Mouse (Mus musculus) forebrain, embryonic 16.5 days (tissue): ENCODE data around the gene Jazf1. TPM values are rescaled to one million over a fixed set of nuclear protein-coding genes. Genes with fewer than 3 reads are reported as not detected.
A peak's percentile ranks its signal among the peaks of the same experiment; 100 is the strongest.

ENCODE experiments used
- ATAC-seq: fragments of 200-750 bp; cut with Nextera tagmentation; 2 replicates; pipeline ENCODE4 v1.8.0; 2017; ENCODE audit warnings: mild to moderate bottlenecking, moderate library complexity
- H3K27ac ChIP-seq: fragments of 300-500 bp; sonication (generic); 2 replicates; pipeline ENCODE4 v1.5.1; 2014; ENCODE audit warnings: low read length, control low read depth
- H3K27me3 ChIP-seq: fragments of 300-500 bp; sonication (generic); replicated peaks from 2 replicates; pipeline ENCODE4 v1.6.1; 2014; ENCODE audit warnings: low read length; ENCODE audit not compliant: control insufficient read depth, insufficient read depth
- H3K36me3 ChIP-seq: fragments of 300-500 bp; sonication (generic); 2 replicates; pipeline ENCODE4 v1.6.1; 2014; ENCODE audit not compliant: control insufficient read depth, insufficient read depth
- H3K4me1 ChIP-seq: fragments of 300-500 bp; sonication (generic); replicated peaks from 2 replicates; pipeline ENCODE4 v1.6.1; 2014; ENCODE audit warnings: low read length; ENCODE audit not compliant: control insufficient read depth, insufficient read depth
- H3K4me2 ChIP-seq: fragments of 300-500 bp; sonication (generic); 2 replicates; pipeline ENCODE4 v1.6.1; 2014; ENCODE audit warnings: mild to moderate bottlenecking, low read length, control low read depth
- H3K4me3 ChIP-seq: fragments of 300-500 bp; sonication (generic); replicated peaks from 2 replicates; pipeline ENCODE4 v1.5.1; 2014; ENCODE audit warnings: mild to moderate bottlenecking, low read length, control low read depth
- H3K9ac ChIP-seq: fragments of 300-500 bp; sonication (generic); replicated peaks from 2 replicates; pipeline ENCODE4 v1.6.1; 2014; ENCODE audit warnings: low read depth, low read length, control low read depth
- H3K9me3 ChIP-seq: fragments of 300-500 bp; sonication (generic); 2 replicates; pipeline ENCODE4 v1.6.1; 2016; ENCODE audit warnings: low read length; ENCODE audit not compliant: control insufficient read depth
- WGBS: fragments of 180-500 bp; shearing (Covaris S2); extraction: QIAGEN DNeasy Blood & Tissue Kit; methylation state at CpG from one replicate; pipeline ENCODE4 v1.1.7; 2014; 5-methylcytosine and 5-hydroxymethylcytosine counted together
- polyA plus RNA-seq: library from polyadenylated mRNA; unstranded; fragments of >200 nt; fragmentation: Nextera tagmentation; extraction: Ambion mirVana; gene quantifications from 2 replicates; pipeline ENCODE4 v1.2.1, GENCODE M21; 2015

Jazf1 gene
- polyA plus RNA-seq, 1 experiment from 2014 or later, result 37.0 TPM

DNA sequence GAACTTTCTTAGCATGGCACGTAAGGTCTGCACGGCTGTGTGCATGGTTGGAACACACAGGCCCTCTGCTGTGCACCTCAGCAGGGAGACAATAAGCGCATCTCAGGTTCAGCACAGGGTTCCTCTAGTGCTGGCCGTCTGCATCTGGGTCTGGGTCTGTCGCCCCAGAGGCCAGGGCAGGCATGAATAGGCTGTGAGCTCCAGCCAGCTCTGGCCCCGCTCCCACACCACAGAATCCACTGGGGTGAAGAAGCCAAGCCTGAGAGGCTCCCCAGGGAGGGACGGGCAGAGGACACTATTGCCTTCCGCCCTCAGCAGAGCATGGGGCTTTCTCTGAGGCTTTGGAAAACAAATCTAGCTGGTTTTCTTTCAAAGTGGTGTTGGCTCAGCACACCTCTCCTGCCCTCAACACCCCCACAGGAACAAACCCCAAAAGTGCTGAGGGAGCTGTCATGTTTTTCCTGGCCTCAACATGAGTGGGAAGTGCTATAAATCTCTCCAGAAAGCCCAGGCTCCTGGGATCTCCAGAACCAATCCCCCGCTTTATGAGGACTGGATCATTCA is 272.3 kb downstream of the Jazf1 start:
- H3K27me3 ChIP-seq, result no peaks in the 10 kb centered on the region
- peaks cover 27% of the 10 kb centered on the region for H3K4me1 ChIP-seq
- no peaks in the 10 kb centered on the region for H3K36me3 ChIP-seq
- 58% methylated on average over 9 of the region's 9 CpGs for WGBS
- no peak overlapping the region for H3K4me2 ChIP-seq
- ATAC-seq, result no peak
- H3K27ac ChIP-seq, result no peak overlapping the region; the same call in 1 of the 2 replicates
- no peaks in the 10 kb centered on the region for H3K9me3 ChIP-seq
- H3K9ac ChIP-seq, result no peak overlapping the region
- H3K4me3 ChIP-seq, result no peak overlapping the region

DNA sequence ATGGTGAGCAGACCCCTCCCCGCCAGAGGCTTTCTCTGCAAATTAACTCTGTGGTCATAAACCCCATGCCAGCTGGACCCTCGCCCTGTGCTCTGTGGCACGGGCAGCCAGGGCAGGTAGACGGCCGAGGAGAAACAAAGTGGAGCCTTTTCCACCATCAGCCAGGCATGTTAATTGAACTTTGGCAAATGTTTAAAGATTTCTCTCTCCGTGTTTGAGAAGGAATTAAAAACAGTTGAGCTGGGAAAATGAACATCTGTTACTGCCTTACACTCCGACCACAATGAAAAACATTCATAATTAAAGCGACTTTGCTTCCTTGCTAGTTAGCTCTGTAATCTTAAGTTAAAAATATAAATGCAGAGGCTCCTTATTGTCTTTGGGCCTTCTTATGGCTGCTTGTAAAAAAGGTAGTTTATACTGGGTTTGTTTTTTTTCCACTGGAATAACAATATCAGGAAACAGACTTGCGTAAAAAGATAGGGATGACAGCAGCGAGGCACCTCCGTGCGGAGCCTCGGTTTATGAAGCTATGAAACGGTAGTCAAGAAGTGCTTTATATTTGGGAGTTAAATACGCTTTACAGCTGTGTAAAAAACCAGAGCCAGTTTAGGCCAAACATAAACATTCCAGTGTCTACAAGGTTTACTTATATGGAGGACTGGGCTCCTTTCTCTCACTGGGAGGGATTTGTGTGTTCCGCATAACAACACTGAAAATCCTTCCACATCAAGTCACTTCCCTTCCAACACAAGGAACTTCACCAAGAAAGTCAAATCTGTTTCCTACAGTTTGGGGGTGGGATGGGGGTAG is 273.2 kb downstream of the Jazf1 start:
- 32% methylated on average over 16 of the region's 16 CpGs for WGBS
- Histone ChIP-seq H3K9me3 (no peaks in the 10 kb centered on the region), H3K27me3 (no peaks in the 10 kb centered on the region), H3K9ac (no peak overlapping the region), H3K4me2 (peak overlapping the region; percentile 40), H3K4me1 (peaks cover 31% of the 10 kb centered on the region), H3K27ac (peak overlapping the region; percentile 51), H3K4me3 (0 out of 2 replicates have a peak overlapping the region, but pooled peaks have one; percentile 3), H3K36me3 (no peaks in the 10 kb centered on the region)
- ATAC-seq, result peak; percentile 55

DNA sequence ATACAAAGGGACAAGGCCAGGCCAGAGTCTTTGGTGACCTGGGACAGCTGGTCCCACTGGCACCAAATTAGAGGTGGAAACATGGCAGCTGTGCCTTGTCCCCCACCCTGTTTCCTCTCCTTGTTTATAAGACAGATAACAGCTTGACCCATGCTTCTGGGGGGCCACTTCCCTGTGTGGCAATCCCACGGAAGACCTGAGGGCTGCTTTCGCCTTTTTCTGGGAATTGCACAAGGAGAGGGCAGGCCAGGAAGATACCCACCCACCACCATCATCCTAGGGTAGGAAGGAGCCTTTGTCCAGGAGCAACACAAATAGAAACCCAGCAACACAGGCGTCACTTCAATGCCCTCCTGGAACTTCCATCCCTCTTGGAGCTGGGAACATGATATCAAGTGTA is 276.0 kb downstream of the Jazf1 start:
- no peak overlapping the region for H3K27ac ChIP-seq
- H3K9ac ChIP-seq, result no peak overlapping the region
- no peak for ATAC-seq
- no peaks in the 10 kb centered on the region for H3K36me3 ChIP-seq
- no peak overlapping the region for H3K4me3 ChIP-seq
- H3K4me2 ChIP-seq, result no peak overlapping the region
- 93% methylated on average over 3 of the region's 3 CpGs for WGBS
- H3K4me1 ChIP-seq, result peaks cover 40% of the 10 kb centered on the region
- no peaks in the 10 kb centered on the region for H3K27me3 ChIP-seq
- no peaks in the 10 kb centered on the region for H3K9me3 ChIP-seq

DNA sequence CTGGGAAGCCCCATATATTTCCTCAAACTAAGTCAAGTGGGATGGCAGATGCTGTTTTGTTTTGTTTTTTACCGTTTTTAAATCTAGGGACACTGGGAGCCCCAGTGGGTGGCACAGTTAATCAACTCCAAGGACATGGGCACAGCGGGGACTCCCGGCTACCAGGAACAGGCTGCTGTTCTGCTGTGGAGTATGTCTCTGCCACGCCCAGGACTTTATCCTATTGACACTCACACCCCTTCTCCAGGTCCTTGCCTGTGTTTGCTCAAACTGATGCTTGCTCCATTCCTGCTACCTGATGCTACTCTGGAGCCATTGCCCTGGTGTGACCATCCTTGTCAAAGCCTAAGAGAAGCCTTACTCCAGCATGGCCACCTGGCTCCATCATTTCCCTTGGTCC is 277.6 kb downstream of the Jazf1 start:
- 83% methylated on average over 4 of the region's 4 CpGs for WGBS
- peaks cover 30% of the 10 kb centered on the region for H3K4me1 ChIP-seq
- H3K9me3 ChIP-seq, result no peaks in the 10 kb centered on the region
- no peak overlapping the region for H3K9ac ChIP-seq
- no peak for ATAC-seq
- no peaks in the 10 kb centered on the region for H3K36me3 ChIP-seq
- H3K4me3 ChIP-seq, result no peak overlapping the region
- no peak overlapping the region for H3K27ac ChIP-seq
- H3K4me2 ChIP-seq, result no peak overlapping the region
- H3K27me3 ChIP-seq, result no peaks in the 10 kb centered on the region

DNA sequence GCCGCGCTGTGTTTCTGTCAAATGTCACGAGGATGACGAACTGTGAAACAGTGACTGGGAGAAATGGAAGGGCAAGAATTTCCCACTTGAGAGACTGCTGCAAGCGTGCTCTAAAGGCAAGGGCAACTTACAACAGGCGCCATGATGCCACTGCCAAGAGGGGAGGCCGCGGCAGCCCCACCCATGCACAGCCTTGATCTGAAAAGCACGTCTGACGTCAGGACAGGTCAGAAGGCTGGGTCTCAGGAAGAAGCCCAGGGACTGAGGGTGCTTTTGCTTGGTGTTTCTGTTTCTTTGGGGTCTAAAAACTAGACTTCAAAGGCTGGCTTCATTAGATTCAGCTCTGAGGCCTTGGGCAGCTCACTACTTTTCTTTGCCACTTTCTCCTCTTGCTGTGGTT is 278.1 kb downstream of the Jazf1 start:
- Histone ChIP-seq H3K27ac (no peak overlapping the region), H3K4me2 (no peak overlapping the region), H3K9me3 (no peaks in the 10 kb centered on the region), H3K4me1 (peaks cover 25% of the 10 kb centered on the region), H3K4me3 (no peak overlapping the region), H3K27me3 (no peaks in the 10 kb centered on the region), H3K9ac (no peak overlapping the region), H3K36me3 (no peaks in the 10 kb centered on the region)
- WGBS, result 55% methylated on average over 10 of the region's 10 CpGs
- ATAC-seq, result no peak

DNA sequence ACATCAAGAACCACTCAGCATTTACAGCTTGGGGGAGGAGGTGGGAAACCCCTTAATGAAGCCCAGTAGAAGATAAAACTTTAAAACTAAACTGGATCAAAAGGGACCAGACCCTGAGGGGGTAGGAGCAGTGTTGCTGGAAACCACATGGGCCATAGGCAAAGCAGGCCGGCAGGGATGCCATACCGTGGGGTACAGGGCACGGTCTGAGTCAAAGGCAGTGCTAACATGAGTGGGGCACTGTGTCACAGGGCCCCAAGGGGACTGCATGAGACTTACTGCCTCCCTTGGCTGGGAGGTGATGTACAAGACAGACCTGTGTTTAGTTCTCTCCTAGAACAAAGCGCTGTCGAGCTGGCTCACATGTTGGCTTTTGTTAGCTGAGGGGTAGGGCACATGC is 288.9 kb downstream of the Jazf1 start:
- WGBS, result 81% methylated on average over 5 of the region's 5 CpGs
- no peak overlapping the region for H3K27ac ChIP-seq
- ATAC-seq, result no peak

DNA sequence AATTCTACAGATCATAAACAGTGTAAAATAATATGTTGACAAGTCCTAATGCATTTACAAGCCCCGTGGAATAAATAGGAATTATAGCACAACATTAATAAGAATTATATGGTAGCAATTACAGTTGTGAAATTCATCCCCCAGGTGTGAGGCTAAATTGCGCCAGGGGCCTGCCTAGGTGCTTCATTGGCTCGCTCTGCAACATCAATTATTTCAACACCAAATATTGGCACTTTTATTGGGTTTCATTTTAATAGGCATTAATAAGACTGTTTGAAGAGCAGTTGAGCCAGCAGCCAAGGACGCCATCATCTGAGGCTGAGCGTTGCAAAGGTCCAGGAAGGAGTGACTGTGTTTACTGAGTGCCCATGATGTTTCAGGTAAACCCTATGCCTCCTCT is 289.9 kb downstream of the Jazf1 start:
- no peak overlapping the region for H3K4me2 ChIP-seq
- no peak overlapping the region for H3K27ac ChIP-seq
- no peak overlapping the region for H3K9ac ChIP-seq
- 88% methylated on average over 5 of the region's 5 CpGs for WGBS
- H3K9me3 ChIP-seq, result no peaks in the 10 kb centered on the region
- H3K36me3 ChIP-seq, result no peaks in the 10 kb centered on the region
- no peak overlapping the region for H3K4me3 ChIP-seq
- no peak for ATAC-seq
- H3K4me1 ChIP-seq, result 0 out of 2 replicates have a peak, but pooled peaks cover 4% of the 10 kb centered on the region
- H3K27me3 ChIP-seq, result no peaks in the 10 kb centered on the region

More for the DNA sequence above, 288.9 kb downstream of the Jazf1 start:
- Histone ChIP-seq H3K4me1 (0 out of 2 replicates have a peak, but pooled peaks cover 4% of the 10 kb centered on the region), H3K9ac (no peak overlapping the region), H3K4me2 (no peak overlapping the region), H3K4me3 (no peak overlapping the region), H3K36me3 (no peaks in the 10 kb centered on the region), H3K27me3 (no peaks in the 10 kb centered on the region), H3K9me3 (no peaks in the 10 kb centered on the region)

DNA sequence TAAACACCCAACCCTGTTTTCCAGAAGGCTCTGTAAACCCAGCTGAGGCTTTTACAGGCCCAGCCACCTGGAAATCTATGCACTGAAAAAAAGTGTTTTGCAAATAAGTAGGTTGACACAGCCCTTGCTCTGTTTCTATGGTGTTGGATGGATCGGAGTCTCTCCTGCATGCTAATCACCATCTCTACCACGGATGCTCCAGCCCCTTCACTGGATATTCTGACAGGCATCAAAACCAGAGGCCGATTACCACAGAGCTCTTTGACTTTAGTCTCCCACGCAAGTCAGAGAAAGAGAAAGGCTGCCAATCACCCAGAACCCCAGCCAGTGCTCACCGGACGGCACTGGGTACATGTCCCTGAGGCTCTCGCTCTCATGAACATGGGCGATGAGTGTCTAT is 291.4 kb downstream of the Jazf1 start:
- H3K27me3 ChIP-seq, result no peaks in the 10 kb centered on the region
- no peak overlapping the region for H3K4me2 ChIP-seq
- 0 out of 2 replicates have a peak, but pooled peaks cover 4% of the 10 kb centered on the region for H3K4me1 ChIP-seq
- no peaks in the 10 kb centered on the region for H3K9me3 ChIP-seq
- ATAC-seq, result no peak
- 67% methylated on average over 8 of the region's 8 CpGs for WGBS
- H3K4me3 ChIP-seq, result no peak overlapping the region
- H3K9ac ChIP-seq, result no peak overlapping the region
- H3K36me3 ChIP-seq, result no peaks in the 10 kb centered on the region
- H3K27ac ChIP-seq, result no peak overlapping the region

DNA sequence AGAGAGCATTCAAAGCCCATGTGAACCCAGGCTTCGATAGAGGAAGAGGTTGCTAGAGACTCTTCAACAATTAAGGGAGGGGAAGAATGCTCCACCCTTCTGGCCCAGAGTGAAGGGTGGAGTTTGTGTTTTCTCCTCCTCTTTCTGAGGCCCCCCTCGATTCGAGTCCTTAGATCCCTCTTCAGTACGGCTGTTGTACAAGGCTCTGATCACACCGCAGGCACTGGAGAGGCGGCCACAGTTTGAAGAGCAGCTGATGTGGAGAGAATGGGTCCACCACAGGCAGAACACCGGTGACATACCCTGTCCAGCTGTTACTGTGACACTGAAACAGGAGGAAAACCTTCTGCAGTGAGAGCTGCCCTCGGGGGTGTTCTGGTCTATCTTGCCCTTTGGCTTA is 292.5 kb downstream of the Jazf1 start:
- Histone ChIP-seq H3K9me3 (no peaks in the 10 kb centered on the region), H3K27me3 (no peaks in the 10 kb centered on the region), H3K4me1 (0 out of 2 replicates have a peak, but pooled peaks cover under 1% of the 10 kb centered on the region), H3K4me3 (no peak overlapping the region), H3K9ac (no peak overlapping the region), H3K4me2 (no peak overlapping the region), H3K36me3 (no peaks in the 10 kb centered on the region), H3K27ac (no peak overlapping the region)
- 87% methylated on average over 8 of the region's 8 CpGs for WGBS
- no peak for ATAC-seq
